Mouse (Mus musculus) ovary, postnatal 10 days (tissue): ENCODE results near the gene Mansc1.

Source experiments
- DNase-seq: peaks from one replicate; pipeline ENCODE4 v3.0.0; 2022; ENCODE audit warnings: low spot score

The Mansc1 gene

DNA sequence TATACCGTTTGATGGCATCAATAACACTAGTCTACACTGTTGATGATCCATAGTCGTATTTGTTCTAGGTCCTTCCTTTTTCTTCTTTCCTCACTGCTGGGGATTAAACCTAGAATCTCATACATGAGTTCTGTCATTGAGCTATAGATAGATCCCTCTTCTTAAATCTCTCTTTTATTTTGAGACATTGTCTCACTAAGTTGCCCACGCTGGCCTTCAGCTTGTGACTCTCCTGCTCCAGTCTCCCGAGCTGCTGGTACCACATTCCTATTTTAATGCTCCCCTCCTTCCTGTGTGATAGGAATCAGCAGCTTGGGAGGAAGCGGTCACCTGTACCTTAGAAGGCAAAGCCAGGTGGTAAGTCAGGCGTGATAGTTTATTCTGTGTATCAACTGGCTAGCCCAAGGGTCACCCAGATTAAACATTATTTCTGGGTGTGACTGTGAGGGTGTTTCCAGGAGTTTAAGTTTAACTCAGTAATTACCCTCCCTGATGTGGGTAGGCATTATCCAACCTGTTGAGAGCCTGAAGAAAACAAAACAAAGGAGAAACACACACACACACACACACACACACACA lies 34.5 kb downstream of the Mansc1 start:
- DNase-seq = no peak

DNA sequence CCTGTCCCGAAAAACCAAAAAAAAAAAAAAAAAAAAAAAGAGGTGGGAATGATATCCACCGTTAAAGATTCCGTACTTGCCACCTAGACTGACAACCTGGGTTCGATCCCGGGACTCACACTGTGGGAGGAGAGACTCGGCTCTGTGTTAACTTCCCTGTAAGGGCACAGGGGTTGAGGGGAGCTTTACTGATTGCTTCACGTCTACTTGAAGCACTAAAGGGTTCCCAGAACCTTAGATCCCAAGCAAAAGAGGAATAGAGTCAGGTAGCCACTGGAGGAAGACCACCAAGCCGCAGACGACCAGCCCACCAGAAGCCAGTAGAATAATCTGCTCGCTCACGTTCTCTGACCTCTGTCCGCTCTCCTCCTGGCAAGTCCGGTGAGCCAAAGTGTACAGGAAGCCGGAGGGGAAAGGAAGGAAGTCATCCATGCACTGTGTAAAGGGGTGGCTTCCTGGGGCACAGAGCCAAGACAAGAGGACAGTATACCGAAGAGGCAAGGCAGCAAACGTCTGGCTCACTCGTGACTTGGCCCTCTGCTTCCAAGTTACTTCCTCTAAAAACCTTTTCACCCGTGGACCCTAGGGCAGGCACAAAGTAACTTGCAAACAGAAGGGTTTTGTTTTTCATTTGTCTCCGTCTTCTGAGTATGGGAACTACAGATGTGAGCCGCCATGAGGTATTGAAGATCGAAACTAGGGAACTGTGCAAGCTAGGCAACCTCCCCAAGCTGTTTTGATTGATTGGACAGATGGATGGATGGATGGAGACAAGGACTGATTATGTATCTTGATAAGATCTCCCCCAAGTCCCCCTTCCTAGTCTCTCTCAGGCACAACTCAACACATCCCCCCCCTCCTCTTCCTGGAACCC lies 37.5 kb downstream of the Mansc1 start:
- no peak for DNase-seq

DNA sequence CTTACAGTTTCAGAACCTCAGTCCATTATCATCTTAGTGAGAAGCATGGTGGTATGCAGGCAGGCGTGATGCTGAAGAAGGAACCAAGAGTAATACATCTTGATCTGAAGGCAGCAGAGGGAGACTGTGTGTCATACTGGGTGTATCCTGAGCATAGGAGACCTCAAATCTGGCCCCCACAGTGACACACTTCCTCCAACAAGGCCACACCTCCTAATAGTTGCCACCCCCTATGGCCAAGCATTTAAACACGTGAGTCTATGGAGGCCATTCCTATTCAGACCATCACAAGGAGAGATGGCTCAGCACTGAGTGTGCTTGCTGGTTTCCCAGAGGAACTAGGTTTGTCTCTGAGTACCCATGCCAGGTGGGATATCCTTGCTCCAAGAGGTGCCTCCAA lies 40.7 kb downstream of the Mansc1 start:
- DNase-seq = no peak

DNA sequence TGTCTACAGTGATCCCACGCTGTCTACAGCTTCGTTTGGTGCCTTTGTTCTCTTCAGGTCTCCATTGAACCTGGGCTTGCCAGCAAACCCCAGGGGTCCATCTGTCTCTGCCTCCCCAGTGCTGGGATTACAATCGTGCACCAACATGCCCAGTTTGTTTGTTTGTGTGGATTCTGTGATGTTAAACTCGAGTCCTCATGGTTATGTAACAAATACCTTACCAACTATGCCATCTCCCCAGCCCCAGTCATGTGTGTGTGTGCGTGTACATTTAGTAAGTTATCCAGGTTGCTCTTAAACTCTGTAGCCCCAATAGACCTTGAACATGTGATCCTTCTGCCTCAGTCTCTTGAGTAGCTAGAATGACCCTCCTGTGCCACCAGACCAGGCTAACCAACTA lies 46.0 kb downstream of the Mansc1 start:
- DNase-seq = no peak

DNA sequence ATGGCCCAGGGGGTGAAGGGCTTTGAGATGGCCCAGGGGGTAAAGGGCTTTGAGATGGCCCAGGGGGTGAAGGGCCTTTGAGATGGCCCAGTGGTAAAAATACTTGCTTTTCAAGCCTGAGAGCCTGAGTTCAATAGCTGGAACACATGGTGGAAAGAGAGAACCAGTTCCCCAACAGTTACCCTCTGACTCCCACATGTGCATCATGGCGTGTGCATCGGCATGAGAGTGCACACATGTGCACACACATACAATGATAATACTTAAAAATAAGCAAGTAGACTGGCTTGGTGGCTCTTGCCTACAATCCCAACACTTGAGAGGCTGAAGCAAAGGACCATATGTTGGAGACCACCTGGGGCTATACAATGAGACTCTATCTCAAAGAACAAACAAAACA lies 47.7 kb downstream of the Mansc1 start:
- no peak for DNase-seq

DNA sequence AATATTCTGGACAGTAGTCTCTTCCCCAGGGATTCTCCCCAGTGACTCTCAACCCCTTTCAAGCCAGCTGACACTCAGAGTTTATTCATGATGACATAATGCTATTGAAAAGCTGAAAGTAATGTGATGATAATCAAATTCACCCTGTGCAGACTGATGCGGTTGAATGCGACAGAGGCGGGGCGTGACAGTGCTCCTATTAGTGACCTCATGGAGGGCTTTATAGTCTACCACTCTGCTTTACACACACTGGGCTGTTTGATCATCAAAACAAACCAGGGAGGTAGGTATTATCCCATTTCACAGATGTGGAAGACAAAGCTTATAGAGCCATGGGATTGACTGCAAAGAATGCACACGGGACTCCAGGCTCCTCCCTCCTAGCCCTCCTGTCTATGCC lies 50.2 kb downstream of the Mansc1 start:
- no peak for DNase-seq

DNA sequence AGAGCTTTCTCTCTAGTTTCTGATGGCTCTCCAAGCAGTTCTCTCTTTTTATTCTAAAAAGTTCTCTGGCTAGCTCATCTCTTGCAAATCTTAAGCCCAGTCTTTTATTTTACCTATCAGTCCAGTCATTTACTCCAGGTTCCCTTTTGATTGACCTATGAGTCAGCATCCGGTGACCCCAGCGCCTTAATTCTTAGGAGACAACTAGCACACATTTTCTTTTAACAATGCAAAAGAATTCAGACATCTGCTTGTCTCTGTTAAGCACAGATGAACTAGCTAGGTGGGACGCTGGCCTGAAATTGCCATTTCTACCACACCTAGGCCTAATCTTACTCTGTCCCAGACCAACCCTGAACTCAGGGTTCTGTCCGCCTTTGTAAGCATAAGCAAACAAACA lies 52.8 kb downstream of the Mansc1 start:
- DNase-seq = no peak

DNA sequence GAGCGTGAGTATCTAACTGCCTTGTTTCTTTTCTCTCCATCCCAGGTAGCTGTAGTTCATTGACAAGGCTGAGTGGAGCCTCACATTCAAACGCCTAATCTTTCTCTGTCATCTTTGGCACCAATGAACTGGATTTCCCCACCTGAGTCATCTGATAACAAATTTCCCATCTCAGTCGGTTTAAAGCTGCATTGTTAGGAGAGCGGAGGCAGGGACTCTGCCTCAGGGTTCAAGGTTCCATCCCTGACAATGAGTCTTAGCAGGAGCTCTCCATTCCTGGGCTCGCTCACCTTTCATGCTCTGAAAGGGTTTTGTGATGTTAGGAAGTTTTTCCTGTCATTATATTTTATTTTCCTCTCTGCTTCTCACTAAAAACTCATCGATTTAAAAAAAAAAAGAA lies 54.2 kb downstream of the Mansc1 start:
- no peak for DNase-seq

DNA sequence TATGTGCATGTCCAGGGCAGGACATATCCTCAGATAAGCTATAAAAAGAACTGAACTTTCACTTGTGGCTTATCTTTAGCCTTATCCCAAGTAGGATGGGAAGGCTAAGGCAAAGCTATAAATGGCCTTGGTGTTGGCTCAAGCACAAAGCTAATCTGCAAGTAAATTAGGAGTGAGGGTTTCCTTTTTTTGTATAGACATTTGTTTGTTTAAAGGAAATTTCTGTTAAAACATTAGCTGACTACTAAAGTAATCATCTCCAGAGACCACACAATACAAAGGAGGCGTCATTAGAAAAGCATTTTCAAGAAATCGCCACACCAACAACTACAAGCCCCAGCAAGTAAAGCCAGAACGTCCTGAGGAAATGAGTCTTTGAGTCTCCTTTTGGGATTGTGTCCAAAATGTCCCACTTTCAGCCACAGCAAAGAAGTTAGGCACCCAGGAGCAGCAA lies 57.0 kb downstream of the Mansc1 start:
- DNase-seq = no peak

DNA sequence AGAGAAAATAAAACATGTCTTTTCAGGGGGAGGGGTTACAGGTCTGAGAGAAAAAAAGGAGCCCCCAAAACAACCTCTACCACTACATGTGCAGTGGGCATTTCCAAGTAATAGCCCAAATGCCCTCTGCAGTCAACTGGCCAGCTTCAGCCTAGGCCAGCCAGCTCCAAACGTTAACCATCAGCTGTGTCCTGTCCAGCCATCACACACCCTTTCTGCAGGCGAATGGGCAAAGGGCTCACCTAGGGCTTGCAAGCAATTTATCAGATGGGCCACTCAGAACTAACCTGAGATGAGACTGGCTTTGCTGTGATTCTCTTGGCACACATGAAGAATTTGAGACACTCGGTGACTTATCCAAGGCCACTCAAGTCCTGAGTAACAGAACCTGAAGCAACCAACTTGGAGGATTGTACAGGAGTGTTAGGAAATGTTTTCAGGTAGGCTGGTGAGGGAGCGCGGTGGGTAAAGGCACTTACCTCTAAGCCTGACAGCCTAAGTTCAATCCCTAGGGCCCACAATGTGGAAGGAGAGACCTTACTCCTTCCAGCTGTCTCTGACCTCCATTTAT lies 64.2 kb downstream of the Mansc1 start:
- no peak for DNase-seq

DNA sequence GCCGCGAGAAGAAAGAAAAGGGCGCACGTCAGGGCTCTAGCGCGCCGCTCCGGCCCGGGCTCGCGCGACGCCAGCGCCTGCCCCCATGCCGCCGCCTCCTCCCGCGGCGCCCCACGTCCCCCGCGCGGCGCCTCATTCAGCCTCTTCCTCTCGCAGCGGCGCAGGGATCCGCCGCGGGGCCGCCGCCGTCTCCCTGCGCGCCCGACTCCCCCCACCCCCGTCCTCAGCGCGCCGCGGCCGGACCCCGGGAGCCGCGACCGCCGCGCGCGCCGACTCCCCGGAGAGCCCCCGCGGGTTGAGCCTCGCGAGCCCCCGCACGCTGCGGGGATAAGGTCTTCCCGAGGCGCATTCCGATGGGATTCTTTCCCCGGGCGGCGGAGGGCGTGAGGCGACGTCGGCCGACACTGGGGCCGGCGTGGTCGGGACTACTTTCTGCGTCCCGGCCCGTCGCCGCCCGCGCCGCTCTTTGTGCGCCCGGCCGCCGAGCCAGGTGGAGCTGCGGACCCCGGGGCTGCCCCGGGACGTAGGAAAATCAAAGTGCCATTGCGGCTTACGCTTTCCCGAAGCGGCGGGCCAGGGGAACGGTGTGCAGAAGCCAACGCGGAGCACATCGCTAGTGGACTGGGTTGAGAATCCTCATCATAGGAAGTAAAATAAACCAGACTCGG lies 65.3 kb downstream of the Mansc1 start, which contains the start of gene Lrp6:
TSS of gene Lrp6 (minus strand) at position 148 of the 668 bp plus-strand sequence.
- DNase-seq = peak; percentile 77

DNA sequence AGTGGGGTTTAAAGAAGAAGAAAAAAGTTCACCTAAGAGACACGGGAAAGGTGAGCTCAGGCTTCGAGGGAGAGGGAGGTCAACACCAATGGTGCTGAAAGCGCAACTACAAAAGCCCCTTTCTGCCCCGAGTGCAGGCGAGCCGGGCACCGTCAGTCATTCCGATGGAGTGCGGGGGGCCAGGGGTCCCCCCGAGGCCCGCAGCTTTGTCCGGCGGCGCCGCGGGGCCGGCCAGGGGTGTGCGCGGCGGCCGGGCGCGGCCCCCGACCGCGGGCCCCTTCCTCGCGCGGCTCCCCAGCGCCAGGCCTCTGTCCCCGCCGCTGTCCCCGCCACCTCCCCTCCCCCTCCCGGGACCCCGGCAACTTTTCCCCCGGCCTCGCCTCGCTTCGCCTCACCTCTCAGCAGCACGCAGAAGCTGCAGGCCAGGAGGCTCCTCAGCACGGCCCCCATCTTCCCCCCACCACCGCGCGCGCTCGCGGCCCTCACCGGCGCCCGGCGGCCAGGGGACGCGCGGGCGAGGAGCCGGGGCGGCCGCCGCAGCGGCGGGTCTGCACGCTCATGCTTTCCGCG lies 66.0 kb downstream of the Mansc1 start:
- no peak for DNase-seq

DNA sequence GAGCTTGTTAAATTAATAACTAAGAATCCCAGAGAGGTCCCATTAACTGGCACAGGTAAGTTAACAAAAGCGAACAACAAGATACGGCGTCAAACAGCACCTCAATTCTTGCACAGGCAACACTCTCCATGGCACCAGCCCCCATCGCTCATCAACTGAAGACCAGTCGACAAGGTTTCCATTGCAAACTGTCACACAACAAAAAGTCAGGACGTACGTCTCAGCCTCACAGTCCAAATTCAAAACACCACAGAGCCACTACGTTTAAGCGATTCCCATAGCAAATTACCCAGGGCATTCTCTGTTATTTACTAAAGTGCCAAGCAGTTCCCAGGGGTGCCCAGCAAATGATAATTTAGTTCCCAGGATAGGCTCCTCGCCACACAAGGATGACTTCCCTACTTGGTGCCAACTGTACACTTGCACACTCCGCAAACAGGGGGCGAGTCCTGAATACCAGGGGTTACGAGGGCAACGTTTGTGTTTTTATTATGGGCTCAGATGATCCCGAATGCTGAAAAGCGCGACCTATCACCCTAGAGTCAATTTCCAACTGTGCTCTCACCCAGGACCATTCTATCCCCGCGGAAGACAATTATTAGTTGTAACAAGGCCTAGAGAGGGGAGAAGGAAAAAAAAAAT lies 66.6 kb downstream of the Mansc1 start:
- no peak for DNase-seq

DNA sequence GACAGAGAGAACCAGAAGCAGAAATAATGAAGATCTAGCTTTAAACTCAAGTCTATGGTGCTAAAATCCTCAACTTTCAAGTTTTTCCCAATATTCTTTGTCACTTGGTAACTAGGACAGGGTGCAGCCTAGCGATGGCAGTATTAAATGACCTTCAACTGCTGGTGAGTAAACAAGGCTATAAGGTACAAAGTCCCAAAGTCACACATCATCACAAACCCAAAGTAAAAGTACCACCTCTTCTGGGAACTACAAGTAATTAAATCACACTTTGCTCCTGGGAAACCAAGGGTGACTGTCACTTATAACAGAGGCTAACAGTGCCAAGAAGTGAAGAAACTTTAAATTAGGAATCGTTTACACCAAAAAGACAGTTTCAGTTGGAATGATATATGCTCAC lies 67.7 kb downstream of the Mansc1 start:
- no peak for DNase-seq

DNA sequence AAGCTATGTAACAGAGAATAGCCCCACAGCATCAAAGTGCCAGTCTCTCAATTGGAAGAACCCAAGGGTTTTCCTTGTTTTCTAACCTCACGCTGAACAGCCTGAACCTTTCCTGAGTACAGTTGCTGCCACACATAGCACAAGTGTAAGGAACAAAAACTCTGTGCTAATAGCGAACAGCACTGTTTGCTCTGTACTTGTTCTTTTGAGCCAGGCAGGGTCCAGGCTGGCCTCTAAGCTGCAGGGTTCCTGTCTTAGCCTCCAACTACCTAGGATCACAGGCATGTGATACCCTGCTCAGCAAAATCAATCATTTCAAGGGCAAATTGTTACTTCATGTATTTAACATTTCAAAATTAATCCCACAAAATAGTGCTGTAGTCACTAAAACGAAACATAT lies 72.7 kb downstream of the Mansc1 start:
- no peak for DNase-seq
